Mouse (Mus musculus) neural tube, embryonic 11.5 days (tissue): ENCODE measurements around the gene Stx8. TPM values are rescaled to one million over a fixed set of nuclear protein-coding genes. Genes with fewer than 3 reads are reported as not detected.

Experiments
- ATAC-seq: fragments of 200-750 bp; cut with Nextera tagmentation; 2 replicates; pipeline ENCODE4 v1.8.0; 2017; ENCODE audit warnings: moderate number of reproducible peaks, mild to moderate bottlenecking, moderate TSS enrichment, moderate library complexity; ENCODE audit not compliant: insufficient read depth, low FRiP score, low TSS enrichment
- DNase-seq: peaks from one replicate; pipeline ENCODE4 v3.0.0-alpha.2; 2015; ENCODE audit warnings: low spot score
- H3K27ac ChIP-seq: fragments of 300-500 bp; sonication (generic); 2 replicates; pipeline ENCODE4 v1.5.1; 2014; ENCODE audit warnings: low read depth, mild to moderate bottlenecking, low read length
- H3K27me3 ChIP-seq: fragments of 300-500 bp; sonication (generic); 2 replicates; pipeline ENCODE4 v1.6.1; 2014; ENCODE audit warnings: mild to moderate bottlenecking, low read length, mixed read lengths; ENCODE audit not compliant: control insufficient read depth, insufficient read depth
- H3K36me3 ChIP-seq: fragments of 300-500 bp; sonication (generic); 2 replicates; pipeline ENCODE4 v1.6.1; 2014; ENCODE audit warnings: mild to moderate bottlenecking, low read length, moderate library complexity, mixed read lengths; ENCODE audit not compliant: control insufficient read depth, insufficient read depth
- H3K4me1 ChIP-seq: fragments of 300-500 bp; sonication (generic); 2 replicates; pipeline ENCODE4 v1.6.1; 2014; ENCODE audit warnings: low read length, mixed read lengths; ENCODE audit not compliant: control insufficient read depth, insufficient read depth
- H3K4me2 ChIP-seq: fragments of 300-500 bp; sonication (generic); 2 replicates; pipeline ENCODE4 v1.6.1; 2014; ENCODE audit warnings: low read depth, mild to moderate bottlenecking, moderate library complexity
- H3K4me3 ChIP-seq: fragments of 300-500 bp; sonication (generic); 2 replicates; pipeline ENCODE4 v1.5.1; 2014; ENCODE audit warnings: low read depth, low read length
- H3K9ac ChIP-seq: fragments of 300-500 bp; sonication (generic); 2 replicates; pipeline ENCODE4 v1.6.1; 2014; ENCODE audit warnings: mild to moderate bottlenecking, low read length
- H3K9me3 ChIP-seq: fragments of 300-500 bp; sonication (generic); 2 replicates; pipeline ENCODE4 v1.6.1; 2016; ENCODE audit warnings: low read length; ENCODE audit not compliant: control insufficient read depth
- WGBS: fragments of 180-500 bp; shearing (Covaris S2); extraction: QIAGEN DNeasy Blood & Tissue Kit; methylation state at CpG from one replicate; pipeline ENCODE4 v1.1.7; 2014; 5-methylcytosine and 5-hydroxymethylcytosine counted together
- polyA plus RNA-seq: library from polyadenylated mRNA; unstranded; fragments of >200 nt; fragmentation: Nextera tagmentation; extraction: Ambion mirVana; gene quantifications from 2 replicates; pipeline ENCODE4 v1.2.1, GENCODE M21; 2014

Gene Stx8
- polyA plus RNA-seq, 1 experiment from 2014 or later = 50.5 TPM

GRCm38 (mm10) chr11:67999629-68000028 lies 33.6 kb downstream of the Stx8 start:
- Histone ChIP-seq H3K27ac (no peak overlapping the region), H3K4me2 (no peak overlapping the region), H3K4me1 (no peaks in the 10 kb centered on the region), H3K9ac (no peak overlapping the region), H3K9me3 (no peaks in the 10 kb centered on the region), H3K36me3 (no peaks in the 10 kb centered on the region), H3K4me3 (no peak overlapping the region), H3K27me3 (no peaks in the 10 kb centered on the region)
- ATAC-seq (no peak), DNase-seq (no peak)
- WGBS = 74% methylated on average over 5 of the region's 5 CpGs

- Histone ChIP-seq H3K27me3 (no peaks in the 10 kb centered on the region), H3K4me1 (peaks cover 16% of the 10 kb centered on the region), H3K9ac (no peak overlapping the region), H3K9me3 (no peaks in the 10 kb centered on the region), H3K4me2 (no peak overlapping the region), H3K36me3 (no peaks in the 10 kb centered on the region), H3K27ac (no peak overlapping the region), H3K4me3 (no peak overlapping the region)
- 0 out of 2 replicates have a peak, but pooled peaks have one; percentile 41 for ATAC-seq
- WGBS = 21% methylated on average over 6 of the region's 6 CpGs
- DNase-seq = peak; percentile 69
These were observed 38.2 kb downstream of the Stx8 start for GRCm38 (mm10) chr11:68004191-68004590.

- 30% methylated on average over 8 of the region's 8 CpGs for WGBS
These were observed 40.3 kb downstream of the Stx8 start for GRCm38 (mm10) chr11:68006216-68006789.

GRCm38 (mm10) chr11:68007645-68008044 lies 41.7 kb downstream of the Stx8 start:
- Histone ChIP-seq H3K36me3 (no peaks in the 10 kb centered on the region; the same call in 1 of the 2 replicates), H3K27ac (no peak overlapping the region), H3K4me3 (no peak overlapping the region), H3K4me1 (peaks cover 16% of the 10 kb centered on the region), H3K4me2 (no peak overlapping the region), H3K9me3 (no peaks in the 10 kb centered on the region), H3K9ac (no peak overlapping the region), H3K27me3 (no peaks in the 10 kb centered on the region)
- WGBS = 26% methylated on average over 6 of the region's 6 CpGs
- DNase-seq (peak; percentile 37), ATAC-seq (no peak)

More at GRCm38 (mm10) chr11:68006216-68006789, 40.3 kb downstream of the Stx8 start:
- H3K27ac ChIP-seq = no peak overlapping the region
- no peaks in the 10 kb centered on the region for H3K27me3 ChIP-seq
- DNase-seq (no peak), ATAC-seq (no peak)
- H3K9ac ChIP-seq = no peak overlapping the region
- no peak overlapping the region for H3K4me2 ChIP-seq
- no peak overlapping the region for H3K4me3 ChIP-seq
- peaks cover 16% of the 10 kb centered on the region for H3K4me1 ChIP-seq
- H3K9me3 ChIP-seq = no peaks in the 10 kb centered on the region
- H3K36me3 ChIP-seq = no peaks in the 10 kb centered on the region

- Histone ChIP-seq H3K4me3 (no peak overlapping the region), H3K4me1 (peaks cover 16% of the 10 kb centered on the region), H3K27me3 (no peaks in the 10 kb centered on the region), H3K9me3 (no peaks in the 10 kb centered on the region), H3K9ac (no peak overlapping the region), H3K27ac (no peak overlapping the region), H3K36me3 (no peaks in the 10 kb centered on the region; the same call in 1 of the 2 replicates), H3K4me2 (no peak overlapping the region)
- WGBS = 71% methylated on average over 5 of the region's 5 CpGs
- ATAC-seq = no peak
- DNase-seq = no peak
These were observed 43.4 kb downstream of the Stx8 start for GRCm38 (mm10) chr11:68009377-68009776.

GRCm38 (mm10) chr11:68012207-68012606 lies 46.2 kb downstream of the Stx8 start:
- 89% methylated on average over 7 of the region's 7 CpGs for WGBS
- H3K36me3 ChIP-seq = no peaks in the 10 kb centered on the region; the same call in 1 of the 2 replicates
- no peak overlapping the region for H3K9ac ChIP-seq
- H3K27ac ChIP-seq = no peak overlapping the region
- ATAC-seq = no peak
- H3K9me3 ChIP-seq = no peaks in the 10 kb centered on the region
- no peak overlapping the region for H3K4me2 ChIP-seq
- peaks cover 10% of the 10 kb centered on the region for H3K4me1 ChIP-seq
- DNase-seq = no peak
- no peaks in the 10 kb centered on the region for H3K27me3 ChIP-seq
- no peak overlapping the region for H3K4me3 ChIP-seq

- Histone ChIP-seq H3K4me2 (no peak overlapping the region), H3K27me3 (no peaks in the 10 kb centered on the region), H3K27ac (no peak overlapping the region), H3K9ac (no peak overlapping the region), H3K4me1 (no peaks in the 10 kb centered on the region), H3K36me3 (no peaks in the 10 kb centered on the region), H3K4me3 (no peak overlapping the region), H3K9me3 (no peaks in the 10 kb centered on the region)
- ATAC-seq = no peak
- DNase-seq = no peak
- WGBS = 93% methylated on average over 8 of the region's 8 CpGs
These were observed 52.2 kb downstream of the Stx8 start for GRCm38 (mm10) chr11:68018191-68018590.

- H3K36me3 ChIP-seq = no peaks in the 10 kb centered on the region
- no peak overlapping the region for H3K4me2 ChIP-seq
- no peaks in the 10 kb centered on the region for H3K9me3 ChIP-seq
- no peaks in the 10 kb centered on the region for H3K27me3 ChIP-seq
- no peak overlapping the region for H3K27ac ChIP-seq
- ATAC-seq = no peak
- H3K9ac ChIP-seq = no peak overlapping the region
- no peaks in the 10 kb centered on the region for H3K4me1 ChIP-seq
- DNase-seq = no peak
- no peak overlapping the region for H3K4me3 ChIP-seq
- WGBS = 77% methylated on average over 11 of the region's 11 CpGs
These were observed 53.2 kb downstream of the Stx8 start for GRCm38 (mm10) chr11:68019156-68019555.

GRCm38 (mm10) chr11:68021976-68022375 lies 56.0 kb downstream of the Stx8 start:
- 94% methylated on average over 7 of the region's 7 CpGs for WGBS
- no peak overlapping the region for H3K4me2 ChIP-seq
- no peaks in the 10 kb centered on the region for H3K27me3 ChIP-seq
- H3K36me3 ChIP-seq = no peaks in the 10 kb centered on the region
- H3K9me3 ChIP-seq = no peaks in the 10 kb centered on the region
- no peak overlapping the region for H3K4me3 ChIP-seq
- no peaks in the 10 kb centered on the region for H3K4me1 ChIP-seq
- H3K9ac ChIP-seq = no peak overlapping the region
- no peak overlapping the region for H3K27ac ChIP-seq
- no peak for DNase-seq
- no peak for ATAC-seq
